Mouse (Mus musculus) neural tube, embryonic 11.5 days (tissue): ENCODE results near the gene Trdmt1. TPM values are rescaled to one million over a fixed set of nuclear protein-coding genes. Genes with fewer than 3 reads are reported as not detected.

Experiments used
- ATAC-seq: fragments of 200-750 bp; cut with Nextera tagmentation; 2 replicates; pipeline ENCODE4 v1.8.0; 2017; ENCODE audit warnings: moderate number of reproducible peaks, mild to moderate bottlenecking, moderate TSS enrichment, moderate library complexity; ENCODE audit not compliant: insufficient read depth, low FRiP score, low TSS enrichment
- DNase-seq: peaks from one replicate; pipeline ENCODE4 v3.0.0-alpha.2; 2015; ENCODE audit warnings: low spot score
- H3K27ac ChIP-seq: fragments of 300-500 bp; sonication (generic); 2 replicates; pipeline ENCODE4 v1.5.1; 2014; ENCODE audit warnings: low read depth, mild to moderate bottlenecking, low read length
- H3K27me3 ChIP-seq: fragments of 300-500 bp; sonication (generic); 2 replicates; pipeline ENCODE4 v1.6.1; 2014; ENCODE audit warnings: mild to moderate bottlenecking, low read length, mixed read lengths; ENCODE audit not compliant: control insufficient read depth, insufficient read depth
- H3K36me3 ChIP-seq: fragments of 300-500 bp; sonication (generic); 2 replicates; pipeline ENCODE4 v1.6.1; 2014; ENCODE audit warnings: mild to moderate bottlenecking, low read length, moderate library complexity, mixed read lengths; ENCODE audit not compliant: control insufficient read depth, insufficient read depth
- H3K4me1 ChIP-seq: fragments of 300-500 bp; sonication (generic); 2 replicates; pipeline ENCODE4 v1.6.1; 2014; ENCODE audit warnings: low read length, mixed read lengths; ENCODE audit not compliant: control insufficient read depth, insufficient read depth
- H3K4me2 ChIP-seq: fragments of 300-500 bp; sonication (generic); 2 replicates; pipeline ENCODE4 v1.6.1; 2014; ENCODE audit warnings: low read depth, mild to moderate bottlenecking, moderate library complexity
- H3K4me3 ChIP-seq: fragments of 300-500 bp; sonication (generic); 2 replicates; pipeline ENCODE4 v1.5.1; 2014; ENCODE audit warnings: low read depth, low read length
- H3K9ac ChIP-seq: fragments of 300-500 bp; sonication (generic); 2 replicates; pipeline ENCODE4 v1.6.1; 2014; ENCODE audit warnings: mild to moderate bottlenecking, low read length
- H3K9me3 ChIP-seq: fragments of 300-500 bp; sonication (generic); 2 replicates; pipeline ENCODE4 v1.6.1; 2016; ENCODE audit warnings: low read length; ENCODE audit not compliant: control insufficient read depth
- WGBS: fragments of 180-500 bp; shearing (Covaris S2); extraction: QIAGEN DNeasy Blood & Tissue Kit; methylation state at CpG from one replicate; pipeline ENCODE4 v1.1.7; 2014; 5-methylcytosine and 5-hydroxymethylcytosine counted together
- polyA plus RNA-seq: library from polyadenylated mRNA; unstranded; fragments of >200 nt; fragmentation: Nextera tagmentation; extraction: Ambion mirVana; gene quantifications from 2 replicates; pipeline ENCODE4 v1.2.1, GENCODE M21; 2014

Trdmt1 gene
- polyA plus RNA-seq, 1 experiment from 2014 or later, result 7.2 TPM

GRCm38 (mm10) chr2:13496087-13496486 is 48.4 kb downstream of the Trdmt1 start:
- Histone ChIP-seq H3K27me3 (no peaks in the 10 kb centered on the region), H3K9ac (no peak overlapping the region), H3K4me3 (no peak overlapping the region), H3K4me1 (no peaks in the 10 kb centered on the region), H3K9me3 (no peaks in the 10 kb centered on the region), H3K36me3 (no peaks in the 10 kb centered on the region), H3K27ac (no peak overlapping the region), H3K4me2 (no peak overlapping the region)
- 82% methylated on average over 2 of the region's 2 CpGs for WGBS
- no peak for ATAC-seq
- DNase-seq, result no peak

DNA sequence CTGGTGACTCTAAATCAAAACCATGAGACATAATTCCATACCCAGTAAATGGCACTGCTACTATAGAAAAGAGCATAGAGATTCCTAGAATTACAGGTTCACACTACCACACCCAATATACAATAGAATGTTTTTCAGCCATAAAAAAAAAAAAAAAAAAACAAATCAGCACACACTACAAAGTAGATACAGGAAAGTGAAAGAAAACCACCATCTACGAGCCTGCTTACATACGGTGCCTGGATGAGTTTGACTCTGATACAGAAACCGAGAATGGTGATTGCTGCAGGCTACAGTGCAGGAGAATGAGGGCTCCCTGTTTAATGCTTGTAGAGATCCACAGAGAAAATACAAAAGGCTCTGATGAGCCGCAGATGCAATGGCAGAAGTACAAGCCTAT is 51.5 kb downstream of the Trdmt1 start:
- no peaks in the 10 kb centered on the region for H3K27me3 ChIP-seq
- no peak overlapping the region for H3K4me3 ChIP-seq
- H3K9me3 ChIP-seq, result no peaks in the 10 kb centered on the region
- no peak for ATAC-seq
- WGBS, result 83% methylated on average over 4 of the region's 4 CpGs
- H3K4me1 ChIP-seq, result no peaks in the 10 kb centered on the region
- no peak overlapping the region for H3K27ac ChIP-seq
- no peak for DNase-seq
- no peaks in the 10 kb centered on the region for H3K36me3 ChIP-seq
- H3K4me2 ChIP-seq, result no peak overlapping the region
- H3K9ac ChIP-seq, result no peak overlapping the region

GRCm38 (mm10) chr2:13491734-13492133 is 52.7 kb downstream of the Trdmt1 start, which contains the start of gene Cubn:
Gene Cubn (minus strand): TSS chr2:13491813.
- Histone ChIP-seq H3K4me1 (no peaks in the 10 kb centered on the region), H3K4me2 (no peak within 1 kb of the TSS), H3K9ac (no peak within 1 kb of the TSS), H3K9me3 (no peaks in the 10 kb centered on the region), H3K27ac (no peak within 1 kb of the TSS), H3K4me3 (no peak within 1 kb of the TSS), H3K27me3 (no peaks in the 10 kb centered on the region), H3K36me3 (no peaks in the 10 kb centered on the region)
- no peak for ATAC-seq
- no peak for DNase-seq
- 47% methylated on average over 8 of the region's 8 CpGs for WGBS

- no peak for DNase-seq
Measured at GRCm38 (mm10) chr2:13490480-13490879, 54.0 kb downstream of the Trdmt1 start.

GRCm38 (mm10) chr2:13486470-13486869 is 58.0 kb downstream of the Trdmt1 start:
- WGBS, result 87% methylated on average over 8 of the region's 8 CpGs
- no peaks in the 10 kb centered on the region for H3K27me3 ChIP-seq
- DNase-seq (no peak), ATAC-seq (no peak)
- H3K4me2 ChIP-seq, result no peak overlapping the region
- no peak overlapping the region for H3K9ac ChIP-seq
- no peak overlapping the region for H3K27ac ChIP-seq
- no peaks in the 10 kb centered on the region for H3K4me1 ChIP-seq
- no peak overlapping the region for H3K4me3 ChIP-seq
- no peaks in the 10 kb centered on the region for H3K9me3 ChIP-seq
- no peaks in the 10 kb centered on the region for H3K36me3 ChIP-seq

More at GRCm38 (mm10) chr2:13490480-13490879, 54.0 kb downstream of the Trdmt1 start:
- no peaks in the 10 kb centered on the region for H3K27me3 ChIP-seq
- no peaks in the 10 kb centered on the region for H3K4me1 ChIP-seq
- no peak overlapping the region for H3K9ac ChIP-seq
- H3K4me2 ChIP-seq, result no peak overlapping the region
- H3K4me3 ChIP-seq, result no peak overlapping the region
- no peaks in the 10 kb centered on the region for H3K9me3 ChIP-seq
- WGBS, result 81% methylated on average over 2 of the region's 2 CpGs
- H3K36me3 ChIP-seq, result no peaks in the 10 kb centered on the region
- no peak overlapping the region for H3K27ac ChIP-seq
- no peak for ATAC-seq

GRCm38 (mm10) chr2:13484566-13484965 is 59.9 kb downstream of the Trdmt1 start:
- Histone ChIP-seq H3K27me3 (no peaks in the 10 kb centered on the region), H3K27ac (no peak overlapping the region), H3K36me3 (no peaks in the 10 kb centered on the region), H3K9me3 (no peaks in the 10 kb centered on the region), H3K4me2 (no peak overlapping the region), H3K4me3 (no peak overlapping the region), H3K9ac (no peak overlapping the region), H3K4me1 (no peaks in the 10 kb centered on the region)
- WGBS, result 93% methylated on average over 3 of the region's 3 CpGs
- DNase-seq, result no peak
- ATAC-seq, result no peak

DNA sequence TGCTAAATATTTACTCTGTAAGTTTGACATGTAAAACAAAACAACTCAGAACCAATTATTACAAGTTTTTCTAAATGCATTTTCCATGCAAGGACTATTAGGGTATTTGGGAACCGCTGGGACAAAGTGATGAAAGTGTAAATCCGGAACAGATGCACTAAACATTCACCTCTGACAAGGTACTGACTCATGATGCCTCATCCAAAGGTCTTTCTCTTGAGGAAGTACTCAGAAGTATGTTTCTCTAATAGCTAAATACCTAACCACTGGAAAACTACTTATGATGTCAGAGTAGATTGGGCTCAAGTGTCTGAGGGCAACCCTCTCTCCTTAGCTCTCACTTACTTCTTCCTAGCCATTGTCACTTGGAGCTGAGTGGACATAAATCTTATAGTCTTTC is 63.7 kb downstream of the Trdmt1 start:
- ATAC-seq (no peak), DNase-seq (no peak)
- Histone ChIP-seq H3K27me3 (no peaks in the 10 kb centered on the region), H3K36me3 (no peaks in the 10 kb centered on the region), H3K4me2 (no peak overlapping the region), H3K9ac (no peak overlapping the region), H3K9me3 (no peaks in the 10 kb centered on the region), H3K4me3 (no peak overlapping the region), H3K27ac (no peak overlapping the region), H3K4me1 (no peaks in the 10 kb centered on the region)
- 91% methylated on average over 2 of the region's 2 CpGs for WGBS

GRCm38 (mm10) chr2:13479165-13479564 is 65.3 kb downstream of the Trdmt1 start:
- no peak overlapping the region for H3K27ac ChIP-seq
- H3K36me3 ChIP-seq, result no peaks in the 10 kb centered on the region
- H3K27me3 ChIP-seq, result no peaks in the 10 kb centered on the region
- DNase-seq (no peak), ATAC-seq (no peak)
- 82% methylated on average over 7 of the region's 7 CpGs for WGBS
- no peaks in the 10 kb centered on the region for H3K9me3 ChIP-seq
- H3K4me2 ChIP-seq, result no peak overlapping the region
- no peak overlapping the region for H3K9ac ChIP-seq
- no peak overlapping the region for H3K4me3 ChIP-seq
- H3K4me1 ChIP-seq, result no peaks in the 10 kb centered on the region

- no peak overlapping the region for H3K27ac ChIP-seq
- no peak for DNase-seq
- H3K9me3 ChIP-seq, result no peaks in the 10 kb centered on the region
- H3K4me3 ChIP-seq, result no peak overlapping the region
- no peak for ATAC-seq
- H3K4me1 ChIP-seq, result no peaks in the 10 kb centered on the region
- H3K4me2 ChIP-seq, result no peak overlapping the region
- no peaks in the 10 kb centered on the region for H3K27me3 ChIP-seq
- WGBS, result 91% methylated on average over 3 of the region's 3 CpGs
- H3K9ac ChIP-seq, result no peak overlapping the region
- no peaks in the 10 kb centered on the region for H3K36me3 ChIP-seq
Measured at GRCm38 (mm10) chr2:13470108-13470507, 74.4 kb downstream of the Trdmt1 start.
